Mouse (Mus musculus) kidney, postnatal 10 days (tissue): ENCODE measurements around the gene Rpl28.

Experiments used
- DNase-seq: peaks from one replicate; pipeline ENCODE4 v3.0.0; 2021; ENCODE audit warnings: mixed read lengths

Gene Rpl28

DNA sequence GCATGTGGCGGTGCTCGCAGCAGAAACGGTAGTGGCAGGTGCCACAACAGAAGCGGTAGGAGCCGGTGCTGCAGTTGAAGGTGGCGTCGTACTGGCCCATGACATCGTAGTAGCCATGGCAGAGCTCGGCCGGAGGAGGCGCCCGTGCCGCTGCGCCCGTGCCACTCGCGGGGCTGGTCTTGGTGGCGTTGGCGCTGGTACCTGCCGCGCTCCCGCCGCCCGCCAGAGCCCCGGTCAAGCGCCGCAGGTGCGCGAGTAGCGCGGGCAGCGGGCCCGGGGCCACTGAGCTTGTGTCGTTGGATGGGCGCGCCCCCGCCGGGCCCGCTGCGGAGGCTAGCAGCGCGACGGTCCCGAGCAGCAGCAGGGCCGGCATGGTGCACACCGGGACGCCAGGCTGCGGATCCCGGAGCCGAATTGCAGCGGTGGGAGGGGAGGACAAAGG lies 43.7 kb downstream of the Rpl28 start:
- peak; percentile 80 for DNase-seq

GRCm38 (mm10) chr7:4837639-4838038 lies 45.0 kb downstream of the Rpl28 start:
- DNase-seq = no peak

- no peak for DNase-seq
Observed at GRCm38 (mm10) chr7:4842077-4842476, 49.4 kb downstream of the Rpl28 start.

DNA sequence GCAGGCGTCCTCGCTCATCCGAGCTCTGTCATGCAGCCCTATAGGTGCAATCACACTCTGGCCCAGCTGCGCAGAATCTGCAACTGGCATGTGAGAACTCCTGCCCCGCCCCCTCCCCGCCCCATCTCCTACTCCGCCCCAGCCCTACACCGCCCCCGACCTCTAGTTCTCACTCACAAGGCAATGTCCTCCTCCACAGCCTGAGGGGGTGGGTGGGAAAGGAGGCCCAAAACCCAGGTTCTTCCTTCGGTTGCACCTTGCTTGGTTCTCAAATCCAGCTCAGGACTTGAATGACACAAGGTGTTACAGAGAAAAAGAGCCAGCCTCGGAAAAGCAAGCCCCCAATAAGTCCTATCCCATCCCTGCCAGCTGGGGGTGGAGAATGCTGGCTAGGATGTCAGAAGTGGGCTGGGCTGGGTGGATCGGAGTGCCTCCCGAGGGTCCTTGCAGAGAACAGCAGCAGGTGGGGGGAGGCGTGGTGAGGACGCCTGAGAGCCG lies 50.0 kb downstream of the Rpl28 start:
- DNase-seq = peak; percentile 48

GRCm38 (mm10) chr7:4843604-4844244 lies 51.0 kb downstream of the Rpl28 start:
- DNase-seq = peak; percentile 35

GRCm38 (mm10) chr7:4844245-4844916 lies 51.7 kb downstream of the Rpl28 start, which contains the start of gene Shisa7:
Shisa7 (minus strand) TSS chr7:4844696.
- DNase-seq = no peak
